Mouse (Mus musculus) megakaryocyte, adult 5-6 weeks (primary cell): ENCODE data around the gene St6galnac3. TPM values are rescaled to one million over a fixed set of nuclear protein-coding genes. Genes with fewer than 3 reads are reported as not detected.
"Not testable (repeated sequence)": the region's sequence is repeated elsewhere in the genome, so short reads cannot be mapped to it uniquely, and the experiment has no call there.

Experiments used
- ATAC-seq: 2 replicates; pipeline ENCODE4 v1.8.0; 2016; ENCODE audit warnings: mild to moderate bottlenecking, inconsistent platforms; ENCODE audit not compliant: poor library complexity, severe bottlenecking
- total RNA-seq, 2 experiments: library from RNA; stranded (forward) in 1 of 2; stranded (reverse) in 1 of 2; fragments of 153-499, 151-499 nt in 1 of 2; fragments of 221-1000, 200-1000 nt in 1 of 2; gene quantifications; 2 replicates each; pipeline versions ENCODE4 v1.2.3 to v1.2.4; 2015 to 2017

The St6galnac3 gene
- total RNA-seq (2015) (0.16 and 0.57 TPM in 2 replicates), total RNA-seq (2017) (0.18 and 1.4 TPM in 2 replicates)

- peak; percentile 88 for ATAC-seq
These were observed at the start of gene St6galnac3 for GRCm38 (mm10) chr3:153724701-153725668. Gene St6galnac3, minus strand, starts transcription at chr3:153725174.

- no peak for ATAC-seq
These were observed 49.6 kb upstream of the St6galnac3 start for GRCm38 (mm10) chr3:153774568-153774967.

DNA sequence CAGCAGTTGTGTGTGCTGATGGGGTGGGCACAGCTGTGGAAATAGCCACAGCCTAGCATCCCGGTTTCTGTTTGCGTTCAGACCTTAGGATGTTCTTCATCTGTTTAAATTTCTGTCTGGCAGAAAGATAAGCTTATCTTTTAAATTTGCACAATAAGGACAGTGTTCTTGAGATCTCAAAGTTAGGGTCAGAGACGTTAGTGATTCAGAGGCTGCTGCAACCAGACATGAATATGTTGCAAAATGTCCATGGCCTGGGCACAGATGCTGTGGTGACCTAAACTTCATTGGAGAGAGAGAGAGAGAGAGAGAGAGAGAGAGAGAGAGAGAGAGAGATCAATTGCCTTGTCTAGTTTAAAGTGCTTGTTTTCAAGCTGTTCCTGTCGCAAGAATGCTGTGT, 46.5 kb upstream of the St6galnac3 start:
- ATAC-seq = peak; percentile 56

DNA sequence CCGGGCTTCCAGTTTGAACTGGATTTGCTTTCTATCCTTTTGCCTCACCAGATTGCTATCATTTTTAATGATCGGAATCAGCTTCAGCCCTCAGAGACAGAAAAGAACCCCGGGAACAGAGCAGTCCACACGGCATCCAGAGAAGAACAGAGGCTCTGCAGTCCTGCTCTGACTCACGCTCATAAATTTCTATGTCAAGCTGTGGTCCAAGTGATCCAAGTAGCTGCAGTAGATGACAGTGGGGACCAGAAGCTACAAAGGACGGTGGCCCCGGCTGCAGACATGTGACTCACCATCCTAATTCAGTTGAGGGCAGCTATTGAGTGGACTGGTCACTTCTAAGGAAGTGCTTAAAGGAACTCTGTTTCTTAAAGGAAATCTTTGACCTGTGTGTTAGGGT, 45.6 kb upstream of the St6galnac3 start:
- no peak for ATAC-seq

DNA sequence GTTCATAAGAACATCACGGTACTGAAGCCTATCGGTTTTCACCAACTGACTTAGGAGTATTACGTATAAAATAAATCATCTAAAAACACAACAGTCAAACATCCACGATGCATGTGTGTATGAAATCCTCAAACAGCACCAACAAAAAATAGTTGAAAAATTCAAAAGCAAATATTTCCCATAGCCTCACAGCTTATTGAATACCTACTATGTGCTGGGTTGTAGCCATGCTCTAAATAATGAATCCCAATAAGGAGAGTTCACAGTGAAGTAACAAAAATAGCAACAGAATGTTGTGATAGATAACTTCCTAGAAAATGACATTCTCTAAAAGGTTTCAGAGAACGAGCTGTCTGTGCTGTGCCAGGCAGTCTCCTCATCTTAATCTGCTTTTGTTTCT, 44.2 kb upstream of the St6galnac3 start:
- no peak for ATAC-seq

GRCm38 (mm10) chr3:153765171-153765570, 40.2 kb upstream of the St6galnac3 start:
- peak; percentile 55 for ATAC-seq

- no peak for ATAC-seq
These were observed 39.8 kb upstream of the St6galnac3 start for GRCm38 (mm10) chr3:153764760-153765159.

- ATAC-seq = no peak
These were observed 36.2 kb upstream of the St6galnac3 start for GRCm38 (mm10) chr3:153761171-153761570.

DNA sequence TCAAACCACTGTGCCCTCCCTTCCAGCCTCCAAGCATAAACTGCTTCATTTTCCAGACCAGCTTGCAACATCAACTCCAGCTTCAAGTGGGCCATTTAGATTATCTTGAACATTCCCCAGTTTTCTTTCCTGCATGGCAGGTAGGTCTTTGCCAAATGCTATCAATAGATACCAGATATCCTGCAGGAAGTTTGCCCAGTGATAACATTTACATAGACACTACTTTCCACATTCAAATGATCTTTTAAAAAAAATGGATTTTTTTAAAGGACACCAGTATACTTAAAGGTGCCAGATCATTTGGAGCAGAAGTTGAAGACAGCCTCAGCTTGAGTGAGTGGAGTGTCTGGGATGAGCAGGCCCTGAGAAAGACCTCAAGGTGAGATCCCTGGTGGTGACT, 34.3 kb upstream of the St6galnac3 start:
- ATAC-seq = no peak

DNA sequence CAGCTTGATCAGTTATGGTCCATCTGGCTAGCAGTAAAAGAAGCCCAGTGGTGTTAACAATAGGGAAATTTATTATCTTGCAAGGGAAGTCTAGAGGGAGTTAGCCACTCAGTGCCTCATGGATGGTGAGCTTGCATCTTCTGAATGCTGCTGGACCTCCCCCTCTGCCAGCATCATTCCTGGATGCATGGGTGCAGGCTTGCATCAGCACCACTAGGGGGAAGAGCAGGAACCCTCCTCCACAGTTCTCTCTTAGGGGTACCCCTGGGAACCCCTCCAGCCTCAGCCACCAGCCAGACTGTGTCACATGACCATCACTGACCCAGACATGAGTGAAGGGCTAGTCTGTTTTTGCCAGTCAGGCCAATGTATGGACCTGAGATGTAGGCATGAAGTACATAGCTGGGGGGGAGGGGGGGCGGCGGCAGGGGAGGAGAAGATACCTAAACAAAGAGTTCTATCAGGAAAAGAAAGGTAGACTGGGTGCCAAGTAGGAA, 31.6 kb upstream of the St6galnac3 start:
- no peak for ATAC-seq

GRCm38 (mm10) chr3:153755785-153756326, 30.9 kb upstream of the St6galnac3 start:
- ATAC-seq = not testable (repeated sequence)

GRCm38 (mm10) chr3:153751435-153751834, 26.5 kb upstream of the St6galnac3 start:
- ATAC-seq = no peak

GRCm38 (mm10) chr3:153749359-153749758, 24.4 kb upstream of the St6galnac3 start:
- ATAC-seq = no peak

GRCm38 (mm10) chr3:153748293-153748692, 23.3 kb upstream of the St6galnac3 start:
- no peak for ATAC-seq

GRCm38 (mm10) chr3:153745099-153745498, 20.1 kb upstream of the St6galnac3 start:
- ATAC-seq = no peak

DNA sequence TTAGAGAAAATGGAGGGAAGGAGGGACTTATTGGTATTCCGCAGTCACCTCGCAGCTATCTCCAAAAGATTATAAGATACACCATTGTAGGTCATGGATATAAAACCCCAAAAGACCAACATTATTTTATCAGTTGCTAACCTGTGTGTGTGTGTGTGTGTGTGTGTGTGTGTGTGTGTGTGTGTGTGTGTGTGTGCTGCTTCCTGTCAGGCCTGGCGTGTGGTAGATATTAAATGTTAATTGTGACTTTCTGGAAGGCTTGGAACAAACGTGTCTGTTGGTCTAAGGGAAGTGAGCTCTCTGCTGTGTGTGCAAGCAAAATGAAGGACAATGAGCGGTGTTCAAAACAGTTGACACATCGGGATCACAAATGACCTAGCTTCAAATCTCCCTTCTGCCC, 19.5 kb upstream of the St6galnac3 start:
- no peak for ATAC-seq

DNA sequence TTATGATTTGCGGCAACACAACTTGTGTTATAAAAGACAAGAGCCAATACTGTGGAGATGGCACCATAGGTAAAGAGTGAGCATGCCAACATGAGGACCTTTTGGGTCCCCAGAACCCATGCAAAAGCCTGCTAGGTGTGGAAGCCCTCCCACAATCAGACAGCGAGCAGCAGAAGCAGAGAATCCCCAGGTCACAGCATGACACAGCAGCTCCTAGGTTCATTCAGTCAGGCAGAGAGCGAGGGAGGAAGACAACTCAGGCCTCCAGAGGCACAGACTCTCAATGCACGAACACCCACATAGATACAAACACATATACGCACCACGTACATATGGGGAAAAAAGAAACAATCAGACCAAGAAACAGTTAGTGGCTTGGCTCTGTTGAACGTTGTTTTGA, 16.8 kb upstream of the St6galnac3 start:
- ATAC-seq = no peak

DNA sequence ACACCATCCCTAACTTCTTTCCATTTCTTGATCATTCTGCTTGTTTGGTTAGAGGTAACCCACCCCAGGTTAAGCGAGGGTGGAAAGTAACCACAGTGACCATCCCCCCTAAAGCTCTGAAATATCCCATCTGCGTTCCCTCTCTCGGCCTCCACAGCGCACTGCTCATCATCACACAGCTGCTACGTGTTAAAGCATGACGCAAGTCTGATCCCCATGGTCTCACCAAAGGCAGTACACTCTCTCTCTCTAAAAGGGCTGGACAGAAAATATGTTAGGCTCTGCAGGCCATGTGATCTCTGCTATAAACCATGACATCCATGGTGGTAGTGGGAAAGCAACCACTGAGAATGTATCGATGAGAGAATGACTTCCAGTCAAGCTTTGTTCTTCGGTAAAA, 14.4 kb upstream of the St6galnac3 start:
- no peak for ATAC-seq

GRCm38 (mm10) chr3:153738421-153738820, 13.4 kb upstream of the St6galnac3 start:
- ATAC-seq = no peak

DNA sequence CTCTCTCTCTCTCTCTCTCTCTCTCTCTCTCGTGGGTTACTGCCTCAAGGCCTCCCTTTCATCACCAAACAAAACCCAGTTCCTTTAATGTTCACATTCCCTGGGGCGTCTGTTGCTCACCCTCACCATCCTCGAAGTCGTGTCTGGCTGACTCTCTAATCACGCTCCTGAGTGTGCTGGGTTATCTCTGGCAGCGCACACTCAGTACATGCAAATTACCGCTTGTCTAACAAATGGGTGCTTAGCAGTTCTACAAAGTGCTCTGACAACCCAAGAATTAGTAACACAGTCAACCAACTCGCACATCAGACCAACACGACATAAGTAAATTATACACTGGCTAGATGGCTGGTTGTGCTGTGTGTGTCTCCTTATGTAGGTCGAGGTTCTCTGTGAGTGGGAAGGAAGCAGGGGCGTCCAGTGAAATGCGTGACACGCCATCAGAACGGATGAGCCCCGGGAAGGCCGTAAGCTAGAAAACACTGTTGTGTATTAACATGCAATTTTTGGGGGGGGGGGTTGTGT, 11.8 kb upstream of the St6galnac3 start:
- ATAC-seq = no peak

DNA sequence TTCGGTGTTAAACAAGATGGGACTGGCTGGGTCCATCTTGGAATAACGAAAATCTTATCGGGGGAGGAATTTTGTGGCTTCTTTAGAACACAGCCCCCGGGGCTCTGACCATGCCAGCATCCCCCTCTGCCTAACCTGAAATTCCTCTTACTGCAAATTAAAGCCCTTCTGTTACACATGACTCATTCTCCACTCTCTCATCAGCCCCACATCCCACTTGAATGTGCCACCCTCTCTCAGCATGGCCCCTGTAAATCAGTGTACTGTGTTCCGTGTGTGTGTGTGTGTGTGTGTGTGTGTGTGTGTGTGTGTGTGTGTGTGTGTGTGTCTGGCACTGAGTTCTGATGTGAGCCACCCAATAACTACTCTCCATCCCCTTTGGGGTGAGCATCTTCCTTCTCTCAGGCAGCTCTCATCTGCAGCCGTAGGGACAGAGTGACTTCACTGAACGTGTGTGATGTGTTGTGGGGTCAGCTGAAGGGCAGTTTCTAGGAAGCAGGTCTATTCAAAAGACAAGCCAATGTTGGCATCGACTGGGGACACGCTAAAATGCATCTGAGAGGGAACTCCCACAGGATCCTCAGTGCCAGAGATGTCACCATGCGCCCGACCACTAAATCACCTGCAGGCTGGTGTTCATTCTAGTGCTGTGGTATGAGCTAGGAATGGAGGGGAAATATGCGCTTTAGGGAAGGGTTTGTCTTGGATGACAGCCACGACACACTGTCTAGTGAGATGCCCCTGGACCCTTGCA, 11.0 kb upstream of the St6galnac3 start:
- no peak for ATAC-seq
